Mouse (Mus musculus) gastrocnemius, postnatal 36 days (tissue): ENCODE results near the gene Tm7sf3. TPM values are rescaled to one million over a fixed set of nuclear protein-coding genes. Genes with fewer than 3 reads are reported as not detected.

ENCODE experiments used
- DNase-seq, 2 experiments: peaks; one replicate each; pipeline ENCODE4 v3.0.0; 2022
- intact Hi-C: fragments of 180-260 bp; cut with DNase I; formaldehyde crosslinking; loops from one replicate; pipeline ENCODE4 v1.15.1; 2025
- total RNA-seq, 2 experiments: library from RNA; stranded (reverse); gene quantifications; 2 replicates each; pipeline ENCODE4 v1.2.3; 2021

Tm7sf3 gene
- total RNA-seq, 2 experiments from 2014 or later, result 6.2 to 7.3 TPM

- peak in 1 of 2 experiments; percentile 36 for DNase-seq
- intact Hi-C loops, result loop anchor here (2.0 kb wide), 1 partner anchor 100 kb away; no protein-coding TSS in a partner anchor
These were observed 20.1 kb upstream of the Tm7sf3 start for GRCm38 (mm10) chr6:146662679-146663078.

- intact Hi-C loops, result loop anchor here (2.0 kb wide), 1 partner anchor 101 kb away; no protein-coding TSS in a partner anchor
These were observed 19.0 kb upstream of the Tm7sf3 start for GRCm38 (mm10) chr6:146661655-146662054.

GRCm38 (mm10) chr6:146660591-146660990 is 18.0 kb upstream of the Tm7sf3 start:
- no peak for DNase-seq
- intact Hi-C loops, result no loop called here

More at GRCm38 (mm10) chr6:146661655-146662054, 19.0 kb upstream of the Tm7sf3 start:
- no peak for DNase-seq

GRCm38 (mm10) chr6:146653197-146653596 is 10.6 kb upstream of the Tm7sf3 start:
- intact Hi-C loops, result no loop called here
- DNase-seq, result no peak

DNA sequence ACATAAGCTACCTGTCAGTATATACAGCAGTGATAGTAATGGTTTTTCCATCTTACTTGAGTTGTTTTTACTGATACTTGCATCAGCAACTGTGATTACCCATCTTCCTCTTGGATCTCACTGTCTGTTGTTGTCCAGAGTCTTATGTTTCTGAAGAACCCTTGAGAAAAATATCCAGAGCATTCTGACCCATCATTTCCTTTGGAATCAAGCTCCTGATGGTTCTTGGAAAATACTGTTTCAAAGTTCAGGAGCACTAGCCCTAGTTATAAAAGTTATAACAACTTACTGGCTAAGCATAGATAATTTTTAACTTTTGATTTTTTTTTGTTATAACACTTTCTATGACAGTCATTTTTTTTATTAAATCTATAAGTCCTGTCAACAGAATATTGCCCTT is 8.8 kb upstream of the Tm7sf3 start:
- intact Hi-C loops, result no loop called here
- no peak for DNase-seq

GRCm38 (mm10) chr6:146650013-146650412 is 7.4 kb upstream of the Tm7sf3 start:
- no peak for DNase-seq
- intact Hi-C loops, result no loop called here

- DNase-seq, result no peak
- intact Hi-C loops, result no loop called here
These were observed 553 bp upstream of the Tm7sf3 start for GRCm38 (mm10) chr6:146643184-146643570.

DNA sequence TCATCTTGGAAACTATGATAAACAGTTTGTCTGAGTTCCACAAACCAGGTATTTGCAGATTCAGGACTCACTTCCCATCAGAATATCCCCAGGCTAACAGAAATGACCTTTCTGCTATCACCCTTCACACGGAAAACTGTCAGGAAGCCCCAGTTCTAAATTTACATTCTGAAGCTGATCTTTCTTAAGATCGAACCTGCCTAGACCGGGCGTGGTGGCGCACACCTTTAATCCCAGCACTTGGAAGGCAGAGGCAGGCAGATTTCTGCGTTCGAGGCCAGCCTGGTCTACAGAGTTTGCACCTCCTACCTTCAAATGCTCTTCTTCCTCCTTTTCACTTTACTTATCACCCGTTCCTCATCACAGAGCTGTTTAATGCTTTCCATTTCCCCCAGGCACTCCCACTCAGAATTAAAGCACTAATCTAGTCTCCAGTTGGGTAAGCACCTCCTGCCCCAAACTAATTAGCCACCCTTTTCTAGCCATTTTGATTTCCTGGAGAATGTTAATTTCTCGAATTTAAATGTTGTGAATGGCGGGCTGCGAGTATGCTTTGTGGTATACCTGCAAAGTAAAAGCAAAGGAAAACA is 908 bp downstream of the Tm7sf3 start:
- DNase-seq, result no peak
- intact Hi-C loops, result no loop called here

DNA sequence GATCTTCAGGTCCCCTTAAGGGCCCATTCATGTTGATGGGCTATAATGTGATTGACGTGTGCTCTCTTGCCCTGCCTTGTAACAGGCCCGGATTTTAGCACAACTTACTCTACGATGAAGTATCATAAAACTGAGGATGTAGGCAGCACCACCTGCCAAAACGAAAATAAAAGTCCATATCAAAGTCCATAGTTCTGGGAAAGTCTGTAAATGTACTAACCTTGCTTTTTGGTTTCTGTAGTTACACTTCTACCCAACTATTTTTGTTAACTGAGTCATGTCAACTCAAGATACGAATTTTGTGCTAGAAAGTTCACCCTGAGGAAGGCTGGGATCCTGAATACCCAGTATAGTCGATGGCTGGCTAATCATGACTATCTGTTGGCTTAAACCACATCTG is 1.6 kb downstream of the Tm7sf3 start:
- intact Hi-C loops, result no loop called here
- DNase-seq, result no peak

DNA sequence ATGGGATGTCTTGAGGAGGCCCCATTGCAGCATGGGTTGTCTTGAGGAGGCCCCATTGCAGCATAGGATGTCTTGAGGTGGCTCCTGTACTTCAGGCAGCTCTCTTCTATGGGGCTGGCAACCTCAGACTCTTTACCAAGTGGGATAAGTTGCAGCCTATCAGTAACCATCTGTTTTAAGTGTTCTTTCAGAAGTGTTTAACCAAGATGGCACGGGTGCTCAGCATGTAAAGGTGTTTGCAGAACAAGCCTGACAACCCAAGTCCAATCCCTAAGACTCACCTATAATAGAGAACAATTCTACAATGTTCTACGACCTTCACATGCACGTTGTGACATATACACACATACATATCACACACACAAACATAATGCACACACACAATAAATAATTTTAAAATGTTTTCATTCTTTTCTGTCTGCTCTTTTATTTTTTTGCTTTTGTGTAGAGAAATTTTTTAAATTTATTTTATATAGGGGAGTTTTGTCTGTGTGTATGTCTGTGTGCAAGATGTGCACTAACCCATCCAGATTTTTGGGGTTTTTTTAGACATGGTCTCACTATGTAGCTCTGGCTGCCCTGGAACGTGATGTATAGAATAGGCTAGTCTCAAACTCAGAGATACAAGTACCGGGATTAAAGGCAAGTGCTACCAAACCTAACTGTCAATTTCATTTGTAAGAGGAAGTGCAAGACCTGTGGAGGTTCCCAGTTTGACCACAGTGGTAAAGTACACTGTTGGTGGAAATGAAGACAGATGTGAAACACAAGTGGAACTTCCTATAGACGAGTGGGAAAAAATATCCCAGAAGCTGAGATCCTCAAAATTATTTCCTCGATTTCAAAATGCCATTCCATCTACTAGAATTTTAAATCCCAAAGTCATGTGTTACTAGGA is 2.3 kb downstream of the Tm7sf3 start:
- DNase-seq, result no peak
- intact Hi-C loops, result no loop called here

- no peak for DNase-seq
- intact Hi-C loops, result no loop called here
These were observed 6.1 kb downstream of the Tm7sf3 start for GRCm38 (mm10) chr6:146636482-146636881.

- no peak for DNase-seq
- intact Hi-C loops, result no loop called here
These were observed 7.6 kb downstream of the Tm7sf3 start for GRCm38 (mm10) chr6:146634759-146635606.

- peak; percentile 61 to 71 for DNase-seq
- intact Hi-C loops, result no loop called here
These were observed 8.5 kb downstream of the Tm7sf3 start for GRCm38 (mm10) chr6:146634015-146634722.

- peak in 1 of 2 experiments; percentile 17 for DNase-seq
- intact Hi-C loops, result no loop called here
These were observed 9.0 kb downstream of the Tm7sf3 start for GRCm38 (mm10) chr6:146633629-146634014.

DNA sequence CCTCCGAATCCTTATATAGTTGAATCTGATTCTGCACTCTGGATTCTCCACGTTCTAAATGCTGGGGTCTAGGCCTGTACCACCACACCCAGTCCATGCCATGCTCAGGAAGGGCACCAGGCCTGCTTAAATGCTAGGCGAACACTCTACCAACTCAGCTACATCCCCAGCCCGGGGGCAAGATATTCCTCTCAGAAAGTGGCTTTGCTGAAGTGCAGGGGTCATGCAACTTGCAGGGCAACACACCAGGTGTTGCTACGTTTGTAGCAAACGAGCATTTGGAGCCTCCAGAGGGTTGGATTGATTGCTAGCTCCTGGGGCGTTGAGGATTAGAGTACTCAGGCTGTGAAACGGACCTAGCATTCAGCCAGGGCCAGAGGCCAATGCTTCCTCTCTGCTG is 9.5 kb downstream of the Tm7sf3 start:
- no peak for DNase-seq
- intact Hi-C loops, result no loop called here

- intact Hi-C loops, result no loop called here
- DNase-seq, result no peak
These were observed 10.2 kb downstream of the Tm7sf3 start for GRCm38 (mm10) chr6:146632403-146632802.

GRCm38 (mm10) chr6:146631847-146632246 is 10.8 kb downstream of the Tm7sf3 start:
- intact Hi-C loops, result no loop called here
- no peak for DNase-seq

GRCm38 (mm10) chr6:146630961-146631360 is 11.7 kb downstream of the Tm7sf3 start:
- intact Hi-C loops, result no loop called here
- DNase-seq, result no peak

DNA sequence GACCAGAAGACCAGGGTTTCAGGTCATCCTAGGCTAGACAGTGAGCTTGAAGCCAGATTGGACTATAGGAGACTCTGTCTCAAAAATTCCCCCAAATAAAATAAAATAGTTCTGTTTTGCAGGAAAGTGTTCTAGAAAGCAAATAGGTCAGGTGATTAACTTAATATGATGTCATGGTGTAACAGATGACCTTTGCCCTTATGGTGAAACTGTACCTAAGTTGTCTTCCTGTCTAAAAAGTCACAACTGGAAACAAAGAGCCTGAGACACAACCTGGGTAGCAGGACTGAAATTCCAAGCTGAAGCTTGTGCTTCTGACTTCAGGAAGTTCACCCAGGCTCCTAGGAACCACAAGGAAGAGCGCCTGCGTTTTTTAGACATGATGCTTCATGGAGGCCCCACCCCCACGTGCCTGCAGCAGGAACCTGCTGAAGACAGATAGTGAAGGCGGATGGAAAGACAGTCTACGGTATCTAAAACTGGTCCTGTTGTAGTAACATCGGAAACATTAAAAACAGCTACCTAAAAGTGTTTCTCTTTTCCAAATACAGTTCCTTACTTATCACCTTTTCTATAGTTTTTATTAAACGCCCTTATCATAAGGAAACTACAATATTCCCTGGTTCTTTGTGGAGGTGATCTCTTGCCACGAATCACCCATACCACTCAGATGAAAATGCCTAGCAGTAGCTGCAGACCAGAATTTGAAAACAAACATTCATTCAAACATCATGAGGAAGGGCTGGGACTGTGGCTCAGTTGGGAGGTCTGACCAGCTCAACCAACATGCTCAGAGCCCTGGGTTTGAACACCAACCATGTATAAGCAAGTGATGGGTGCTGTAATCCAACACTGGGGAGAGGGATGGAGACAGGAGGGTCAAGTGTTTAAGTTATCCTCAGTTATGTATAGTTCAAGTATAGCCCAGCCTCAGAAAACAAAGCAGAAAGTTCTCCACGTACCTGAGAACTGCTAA is 12.6 kb downstream of the Tm7sf3 start:
- DNase-seq, result no peak
- intact Hi-C loops, result no loop called here
